Mouse (Mus musculus) frontal cortex, adult 2 months (tissue): ENCODE data around the gene Adamtsl5. TPM values are rescaled to one million over a fixed set of nuclear protein-coding genes. Genes with fewer than 3 reads are reported as not detected.

Source experiments
- DNase-seq, 2 experiments: peaks; one replicate each; pipeline ENCODE4 v3.0.0; 2022; ENCODE audit warnings: low spot score in 1 of 2; ENCODE audit errors: extremely low spot score in 1 of 2
- polyA plus RNA-seq: library from polyadenylated mRNA; depleted of rRNA; stranded (reverse); fragments of >200 nt; gene quantifications from 2 replicates; pipeline ENCODE4 v1.2.3, GENCODE M21; 2012; rRNA removed

Gene Adamtsl5
- polyA plus RNA-seq: 5.6 and 7.3 TPM in 2 replicates

GRCm38 (mm10) chr10:80348244-80348781 is at the start of gene Adamtsl5:
TSS of gene Adamtsl5 (minus strand) at chr10:80348412.
- DNase-seq: no peak

DNA sequence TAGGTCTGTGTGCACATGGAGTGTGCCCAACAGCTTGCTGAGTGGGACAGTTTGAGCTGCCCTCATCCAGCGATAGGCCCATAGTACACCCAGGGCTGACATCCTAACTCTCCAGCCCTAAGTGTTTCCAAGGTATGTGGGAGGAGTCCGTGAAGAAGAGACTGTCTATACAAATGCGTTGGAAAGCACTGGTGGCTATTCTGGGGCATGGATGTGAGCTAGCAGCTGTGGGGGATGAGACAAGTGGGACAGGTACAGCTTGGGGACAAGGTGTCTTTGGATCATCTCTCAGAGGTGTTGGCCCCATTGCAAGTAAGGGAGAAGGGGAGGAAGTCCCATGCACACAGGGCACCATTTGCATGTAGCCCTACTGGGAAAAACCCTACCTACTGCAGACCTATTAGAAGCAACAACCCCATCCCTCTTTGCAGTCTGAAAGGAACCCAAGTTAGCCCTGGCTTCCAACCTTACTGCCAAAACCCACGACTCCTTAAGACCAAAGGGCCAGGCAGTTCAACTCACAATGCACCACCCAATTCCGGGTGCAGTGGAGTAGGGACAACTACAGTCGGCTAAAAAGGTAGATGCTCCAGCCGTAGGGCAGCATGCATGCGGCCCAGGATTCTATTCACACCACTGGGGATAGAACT is 49.4 kb upstream of the Adamtsl5 start:
- no peak for DNase-seq

DNA sequence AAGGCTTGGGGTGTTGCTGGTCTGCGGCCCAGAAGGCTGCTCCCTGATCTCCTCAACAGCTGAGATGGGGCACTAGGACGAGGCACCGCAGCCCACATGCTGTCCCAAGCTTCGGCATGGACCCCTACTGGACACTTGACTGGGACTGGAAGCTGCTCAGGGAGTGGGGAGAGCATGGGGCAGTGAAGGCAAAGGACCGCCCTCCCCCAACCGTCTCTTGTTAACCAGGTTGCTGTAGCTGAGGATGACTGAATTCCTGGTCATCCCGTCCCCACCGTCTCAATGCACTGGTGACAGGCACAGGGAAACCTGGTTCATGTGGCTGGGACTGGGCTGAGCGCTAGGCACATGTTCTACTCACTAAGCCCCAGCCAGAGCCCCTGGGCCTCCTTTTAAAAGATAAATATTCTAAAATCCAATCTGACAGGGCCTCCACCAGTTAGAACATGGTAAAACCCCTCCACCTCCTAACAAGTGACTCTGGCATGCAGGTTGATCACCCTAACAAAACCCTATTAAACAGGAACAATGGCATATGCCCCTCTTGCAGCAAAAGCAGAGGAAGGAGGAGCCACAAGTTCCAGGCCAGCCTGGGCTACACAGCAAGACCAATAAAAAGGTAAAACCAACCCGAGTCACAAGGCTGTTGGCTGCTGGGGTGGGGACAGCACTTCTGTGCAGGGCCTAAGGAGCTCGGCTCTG is 48.8 kb upstream of the Adamtsl5 start:
- no peak for DNase-seq

DNA sequence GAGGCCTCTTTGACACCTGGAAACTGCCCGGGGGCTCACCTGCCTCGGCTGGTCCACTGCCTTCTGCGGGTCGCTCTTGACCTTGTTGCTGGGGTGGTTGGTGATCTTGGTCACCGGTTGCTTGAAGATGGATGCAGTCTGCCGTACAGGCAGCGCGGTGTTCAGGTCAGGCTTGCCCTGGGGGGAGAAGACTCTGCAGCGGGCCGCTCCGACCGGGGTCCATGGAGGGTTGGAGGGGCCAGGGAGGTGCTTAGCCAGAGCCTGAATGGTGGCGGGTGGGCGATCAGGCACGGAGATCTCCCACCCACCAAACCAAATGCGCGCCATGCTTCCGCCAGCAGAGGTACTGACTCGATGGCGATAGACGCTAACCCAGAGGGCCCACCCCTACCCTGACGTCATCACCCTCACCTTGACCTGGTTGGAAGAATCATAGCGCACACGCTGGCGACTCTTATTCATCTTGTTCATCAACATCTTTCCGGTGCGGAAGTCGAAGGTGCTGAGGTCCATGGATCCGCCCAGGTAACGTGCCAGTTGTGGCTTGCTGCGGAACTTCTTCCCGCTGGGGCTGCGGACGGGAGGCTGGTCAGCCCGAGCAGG is 46.9 kb upstream of the Adamtsl5 start:
- DNase-seq: no peak

- DNase-seq: no peak
These were observed 44.5 kb upstream of the Adamtsl5 start for GRCm38 (mm10) chr10:80392687-80393086.

DNA sequence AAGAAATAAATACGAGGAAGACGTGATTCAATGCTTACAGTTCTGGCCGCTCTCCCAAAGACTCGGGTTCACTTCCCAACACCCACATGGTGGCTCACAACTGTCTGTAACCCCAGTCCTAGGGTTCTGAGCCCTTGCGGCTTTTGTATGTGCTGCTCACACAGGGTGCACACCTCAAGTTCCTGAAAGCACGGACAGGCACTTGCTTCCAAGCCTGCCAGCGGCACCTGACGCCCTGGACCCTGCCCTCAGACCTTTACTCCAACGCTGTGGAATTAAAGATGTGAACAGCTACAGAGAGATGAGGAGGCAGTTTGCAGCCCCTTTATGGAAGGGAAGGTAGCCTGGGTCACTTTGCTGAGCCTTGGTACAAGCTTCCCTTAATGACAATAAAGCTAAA is 42.5 kb upstream of the Adamtsl5 start:
- DNase-seq: no peak

GRCm38 (mm10) chr10:80389185-80389708 is 41.0 kb upstream of the Adamtsl5 start:
- no peak for DNase-seq

DNA sequence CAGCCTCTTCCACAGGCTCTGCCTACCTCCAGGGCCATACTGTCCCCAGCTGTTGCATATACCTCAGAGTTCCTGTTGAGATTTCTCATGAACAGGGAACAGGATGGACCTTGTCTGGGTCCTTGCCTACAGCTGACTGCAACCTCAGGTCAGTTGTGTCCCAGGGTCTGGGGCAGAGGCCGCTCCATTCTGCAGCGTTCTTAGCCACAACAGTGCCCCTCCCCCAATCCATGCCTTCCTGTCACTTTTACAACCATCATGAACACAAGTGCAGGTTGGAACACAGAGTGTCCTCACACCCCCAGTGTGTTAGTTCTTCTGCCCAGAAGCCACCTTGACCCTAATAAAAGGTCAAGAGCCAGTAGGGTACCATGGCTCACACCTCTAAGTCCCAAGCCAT is 40.5 kb upstream of the Adamtsl5 start:
- DNase-seq: no peak

GRCm38 (mm10) chr10:80387522-80387959 is 39.3 kb upstream of the Adamtsl5 start, which contains the start of gene Mex3d:
TSS of gene Mex3d (minus strand) at chr10:80387659.
- DNase-seq: peak in 1 of 2 experiments; percentile 86

DNA sequence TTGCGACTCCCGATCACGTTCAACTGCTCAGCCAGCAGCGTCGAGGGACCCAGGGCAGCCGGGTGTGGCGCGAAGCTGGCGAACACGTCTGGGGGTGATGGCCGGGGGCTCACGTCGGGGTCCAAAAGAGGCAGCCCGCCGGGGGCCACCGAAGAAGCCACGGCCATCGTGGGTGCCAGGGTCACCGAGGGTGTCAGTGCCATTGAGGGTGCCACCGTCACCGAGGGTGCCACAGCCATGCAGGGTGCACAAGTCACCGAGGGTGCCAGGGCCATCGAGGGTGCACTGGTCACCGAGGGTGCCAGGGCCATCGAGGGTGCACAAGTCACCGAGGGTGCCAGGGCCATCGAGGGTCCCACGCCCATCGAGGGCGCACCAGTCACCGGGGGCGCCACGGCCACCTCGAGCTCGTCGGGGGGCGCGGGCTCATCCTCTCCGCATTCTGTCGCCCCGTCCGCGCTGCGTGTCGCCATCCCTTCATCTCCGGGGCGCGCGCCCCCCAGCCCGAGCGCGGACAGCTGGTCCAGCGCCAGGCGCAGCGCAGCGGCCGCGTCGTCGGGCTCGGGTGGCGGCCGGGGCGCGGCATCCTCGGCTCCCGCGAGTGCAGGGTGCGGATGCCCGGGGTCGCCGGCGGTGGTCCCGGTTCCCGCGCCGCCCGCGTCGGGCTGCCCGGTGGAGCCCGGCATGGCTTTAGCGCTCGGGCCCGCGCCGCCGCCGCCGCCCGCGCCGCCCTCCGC is 38.7 kb upstream of the Adamtsl5 start:
- DNase-seq: no peak

DNA sequence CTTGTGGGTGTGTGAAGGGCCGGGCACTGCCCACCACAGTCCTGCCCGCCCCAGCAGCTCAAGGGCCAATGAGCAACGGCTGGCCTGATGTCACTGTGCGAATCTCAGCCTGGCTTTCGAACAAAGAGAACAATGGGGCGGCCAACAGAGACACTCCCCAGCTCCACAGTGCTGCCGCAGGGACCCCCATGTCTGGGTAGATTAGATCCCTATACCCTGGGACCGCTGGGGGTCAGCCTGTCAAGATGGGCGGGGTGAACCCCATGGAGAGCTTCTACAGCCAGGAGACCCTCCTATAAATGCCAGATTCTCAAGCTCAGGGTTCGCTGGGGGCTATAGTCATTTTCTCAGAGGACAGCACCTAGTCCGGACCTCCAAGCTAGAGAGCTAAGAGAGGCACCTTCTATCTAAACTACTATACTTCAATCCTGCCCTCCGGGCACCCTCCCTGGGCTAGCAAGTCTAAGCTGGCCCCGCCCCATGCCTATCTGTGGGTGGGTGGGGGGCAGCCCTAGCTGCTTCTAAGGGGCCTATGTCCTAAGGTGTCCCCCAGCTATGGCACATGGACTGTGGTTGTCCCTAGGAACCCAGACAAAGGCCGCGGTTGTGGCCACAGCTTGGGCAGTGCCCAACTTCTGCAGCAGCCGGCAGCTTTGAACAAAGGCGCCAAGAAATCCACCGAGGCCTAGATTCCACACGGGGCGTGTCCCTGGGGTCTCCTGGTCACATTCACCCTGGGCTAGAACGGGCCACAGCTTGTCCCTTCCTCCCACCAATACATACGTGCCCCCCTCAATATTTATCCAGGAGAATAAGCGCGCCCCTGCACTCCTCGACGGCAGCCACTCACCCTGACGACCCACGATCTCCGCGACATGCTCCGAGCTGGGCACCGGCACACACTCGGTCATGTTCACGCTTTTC is 37.9 kb upstream of the Adamtsl5 start:
- no peak for DNase-seq

DNA sequence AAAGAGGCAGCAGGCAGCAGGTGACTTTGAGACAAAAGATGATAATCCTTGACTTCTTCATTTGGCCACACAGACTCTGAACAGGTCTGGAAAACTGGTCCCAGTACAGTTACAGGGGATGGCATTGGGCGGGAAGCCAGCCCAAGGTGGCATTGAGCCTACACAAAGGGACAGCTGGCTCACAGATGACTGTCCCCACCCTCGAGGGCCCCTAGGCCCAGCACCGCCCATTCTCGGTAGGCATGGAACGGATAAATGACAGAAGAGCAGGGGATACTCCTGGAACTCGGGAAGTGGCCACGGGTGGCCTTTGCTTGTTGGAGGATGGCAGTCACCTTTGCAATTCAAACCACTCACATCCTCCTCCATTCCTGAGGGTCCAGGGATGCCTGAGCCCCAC is 37.1 kb upstream of the Adamtsl5 start:
- DNase-seq: no peak

DNA sequence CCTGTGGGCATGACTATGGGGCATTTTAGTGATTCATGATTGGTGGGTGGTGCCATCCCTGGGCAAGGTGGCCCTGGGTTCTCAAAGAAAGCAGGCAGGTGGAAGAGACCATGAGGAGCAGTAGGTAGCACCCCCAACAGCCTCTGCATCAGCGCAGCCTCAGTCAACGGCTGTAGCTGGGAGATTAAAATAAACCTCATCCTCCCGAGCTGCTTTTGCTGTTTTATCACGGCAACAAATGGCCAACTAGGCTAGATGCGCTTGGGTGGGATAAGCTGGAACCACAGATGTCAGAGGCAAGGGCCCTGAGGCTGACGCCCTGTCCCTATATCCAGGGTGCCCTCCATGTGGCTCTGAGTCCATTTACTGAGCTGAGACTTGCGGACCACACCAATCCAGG is 36.5 kb upstream of the Adamtsl5 start:
- no peak for DNase-seq

DNA sequence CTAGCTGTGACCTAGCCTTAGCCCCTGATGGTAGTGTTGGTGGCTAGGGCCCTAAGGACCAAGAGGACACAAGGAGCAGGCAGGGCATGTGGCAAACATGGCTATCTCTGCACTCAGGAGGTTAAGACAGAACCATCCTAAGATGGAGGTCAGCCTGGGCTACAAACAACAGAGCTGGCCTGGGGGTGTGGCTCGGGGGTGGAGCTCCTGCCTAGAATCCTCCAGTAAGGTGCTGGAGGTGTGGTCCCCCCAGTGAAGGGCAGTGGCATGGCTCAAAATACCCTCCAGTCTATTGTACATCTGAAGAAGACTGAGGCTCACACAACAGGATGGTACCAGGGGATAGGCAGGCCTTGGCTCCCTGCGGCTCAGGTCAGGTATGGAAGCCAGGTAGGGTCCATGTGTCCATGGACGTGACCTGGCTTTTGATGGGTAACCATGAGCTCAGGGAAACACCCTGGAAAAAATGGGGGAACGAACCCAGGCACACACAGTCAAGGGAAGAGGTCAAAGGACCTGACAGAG is 36.0 kb upstream of the Adamtsl5 start:
- DNase-seq: no peak

GRCm38 (mm10) chr10:80383431-80383830 is 35.2 kb upstream of the Adamtsl5 start:
- no peak for DNase-seq

DNA sequence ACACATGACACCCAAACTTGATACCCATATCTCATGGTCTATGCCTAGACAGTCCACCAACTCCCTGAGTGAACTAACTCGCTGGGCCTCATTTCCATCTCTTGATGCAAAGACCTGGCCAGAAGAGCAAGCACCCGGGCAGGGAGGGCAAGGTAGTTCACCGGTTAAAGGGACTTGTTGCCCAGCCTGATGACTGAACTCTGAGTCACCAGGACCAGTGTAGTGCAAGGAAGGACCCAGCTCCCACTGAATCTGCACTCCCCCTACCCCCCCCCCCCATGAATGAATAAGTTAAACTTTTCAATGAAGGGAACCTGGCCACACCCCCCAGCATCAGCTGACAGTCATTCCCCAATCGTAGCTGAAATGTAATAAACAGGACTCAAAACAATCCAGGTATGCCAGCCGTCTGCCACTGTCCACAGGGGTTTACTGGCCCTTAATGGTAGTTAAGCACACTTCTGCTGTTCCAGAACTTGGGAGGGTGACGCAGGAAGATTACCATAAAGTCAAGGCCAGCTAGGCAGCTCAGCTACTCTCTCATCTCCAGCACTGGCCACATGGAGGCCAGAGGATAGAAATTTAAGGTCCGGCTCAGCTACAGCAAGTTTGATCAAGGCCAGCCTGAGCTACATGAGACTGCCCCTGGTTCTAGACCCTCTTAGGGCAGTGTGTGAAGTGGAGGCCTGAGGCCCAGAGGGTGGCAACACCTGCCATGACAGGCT is 34.6 kb upstream of the Adamtsl5 start:
- no peak for DNase-seq

DNA sequence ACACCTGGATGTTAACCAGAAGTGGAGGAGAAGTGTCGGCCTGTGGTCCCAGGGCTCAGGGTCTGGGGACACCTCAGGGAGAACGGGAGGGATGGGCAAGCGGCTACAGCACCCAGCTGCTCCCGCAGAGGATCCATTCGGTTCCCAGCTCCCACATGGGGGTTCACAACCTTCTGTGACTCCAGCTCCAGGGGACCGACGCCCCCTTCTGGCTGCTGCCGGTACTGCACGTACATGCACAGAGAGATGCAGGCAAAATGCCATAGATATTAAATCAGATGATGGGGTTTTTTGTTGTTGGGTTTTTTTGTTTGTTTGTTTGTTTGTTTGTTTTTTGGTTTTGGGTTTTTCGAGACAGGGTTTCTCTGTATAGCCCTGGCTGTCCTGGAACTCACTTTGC is 29.5 kb upstream of the Adamtsl5 start:
- no peak for DNase-seq

- peak; percentile 78 to 97 for DNase-seq
These were observed 27.9 kb upstream of the Adamtsl5 start for GRCm38 (mm10) chr10:80376160-80376559.

- peak in 1 of 2 experiments; percentile 90 for DNase-seq
These were observed 25.9 kb upstream of the Adamtsl5 start for GRCm38 (mm10) chr10:80374063-80374462.
